Mouse (Mus musculus) midbrain, embryonic 15.5 days (tissue): ENCODE data around the gene Nfya. TPM values are rescaled to one million over a fixed set of nuclear protein-coding genes. Genes with fewer than 3 reads are reported as not detected.

Experiments
- ATAC-seq: fragments of 200-750 bp; cut with Nextera tagmentation; replicated peaks from 2 replicates; pipeline ENCODE4 v1.8.0; 2017; ENCODE audit warnings: moderate TSS enrichment
- H3K27ac ChIP-seq: fragments of 300-500 bp; sonication (generic); 2 replicates; pipeline ENCODE4 v1.5.1; 2015; ENCODE audit warnings: mild to moderate bottlenecking, inconsistent platforms
- H3K27me3 ChIP-seq: fragments of 300-500 bp; sonication (generic); replicated peaks from 2 replicates; pipeline ENCODE4 v1.6.1; 2015; ENCODE audit warnings: inconsistent platforms
- H3K36me3 ChIP-seq: fragments of 300-500 bp; sonication (generic); replicated peaks from 2 replicates; pipeline ENCODE4 v1.6.1; 2015; ENCODE audit warnings: inconsistent platforms
- H3K4me1 ChIP-seq: fragments of 300-500 bp; sonication (generic); 2 replicates; pipeline ENCODE4 v1.6.1; 2015; ENCODE audit warnings: inconsistent platforms
- H3K4me2 ChIP-seq: fragments of 300-500 bp; sonication (generic); 2 replicates; pipeline ENCODE4 v1.6.1; 2015; ENCODE audit warnings: inconsistent platforms, mild to moderate bottlenecking, moderate library complexity
- H3K4me3 ChIP-seq: fragments of 300-500 bp; sonication (generic); 2 replicates; pipeline ENCODE4 v1.5.1; 2015; ENCODE audit warnings: mild to moderate bottlenecking, inconsistent platforms
- H3K9ac ChIP-seq: fragments of 300-500 bp; sonication (generic); 2 replicates; pipeline ENCODE4 v1.6.1; 2015; ENCODE audit warnings: mild to moderate bottlenecking, inconsistent platforms
- H3K9me3 ChIP-seq: fragments of 300-500 bp; sonication (generic); 2 replicates; pipeline ENCODE4 v1.6.1; 2016; ENCODE audit warnings: inconsistent platforms
- WGBS: fragments of 180-500 bp; shearing (Covaris S2); methylation state at CpG from one replicate; pipeline ENCODE4 v1.1.7; 2015; ENCODE audit warnings: mixed read lengths; 5-methylcytosine and 5-hydroxymethylcytosine counted together
- polyA plus RNA-seq: library from polyadenylated mRNA; unstranded; fragments of >200 nt; fragmentation: Nextera tagmentation; extraction: Ambion mirVana; gene quantifications from 2 replicates; pipeline ENCODE4 v1.2.1, GENCODE M21; 2015

The Nfya gene
- polyA plus RNA-seq, 1 experiment from 2014 or later = 12.3 TPM

GRCm38 (mm10) chr17:48408526-48409291 lies 997 bp downstream of the Nfya start:
- peak overlapping the region; percentile 97 for H3K9ac ChIP-seq
- WGBS = under 1% methylated on average over 47 of the region's 47 CpGs
- ATAC-seq = peak; percentile 48
- no peaks in the 10 kb centered on the region for H3K9me3 ChIP-seq
- peak overlapping the region; percentile 99 for H3K27ac ChIP-seq
- H3K36me3 ChIP-seq = no peaks in the 10 kb centered on the region
- H3K27me3 ChIP-seq = no peaks in the 10 kb centered on the region
- H3K4me2 ChIP-seq = peak overlapping the region; percentile 65
- H3K4me3 ChIP-seq = peak overlapping the region; percentile 84
- peaks cover 34% of the 10 kb centered on the region for H3K4me1 ChIP-seq

- H3K4me1 ChIP-seq = peaks cover 34% of the 10 kb centered on the region
- H3K9me3 ChIP-seq = no peaks in the 10 kb centered on the region
- ATAC-seq = no peak
- peak overlapping the region; percentile 99 for H3K27ac ChIP-seq
- peak overlapping the region; percentile 65 for H3K4me2 ChIP-seq
- H3K9ac ChIP-seq = peak overlapping the region; percentile 97
- no peaks in the 10 kb centered on the region for H3K27me3 ChIP-seq
- 8% methylated on average over 8 of the region's 8 CpGs for WGBS
- H3K36me3 ChIP-seq = no peaks in the 10 kb centered on the region
- peak overlapping the region; percentile 84 for H3K4me3 ChIP-seq
Observed at GRCm38 (mm10) chr17:48407910-48408525, 1.7 kb downstream of the Nfya start.

GRCm38 (mm10) chr17:48407154-48407553 lies 2.6 kb downstream of the Nfya start:
- Histone ChIP-seq H3K9me3 (no peaks in the 10 kb centered on the region), H3K4me1 (peaks cover 32% of the 10 kb centered on the region), H3K27ac (no peak overlapping the region), H3K4me2 (0 out of 2 replicates have a peak overlapping the region, but pooled peaks have one; percentile 65), H3K4me3 (no peak overlapping the region), H3K9ac (no peak overlapping the region), H3K36me3 (no peaks in the 10 kb centered on the region), H3K27me3 (no peaks in the 10 kb centered on the region)
- WGBS = 88% methylated on average over 4 of the region's 4 CpGs
- ATAC-seq = no peak

- 92% methylated on average over 1 of the region's 1 CpGs for WGBS
Observed at GRCm38 (mm10) chr17:48404706-48405105, 5.0 kb downstream of the Nfya start.

GRCm38 (mm10) chr17:48403848-48404247 lies 5.9 kb downstream of the Nfya start:
- Histone ChIP-seq H3K4me3 (no peak overlapping the region), H3K9me3 (no peaks in the 10 kb centered on the region), H3K36me3 (peaks cover 4% of the 10 kb centered on the region; the same call in 1 of the 2 replicates), H3K4me1 (peaks cover 15% of the 10 kb centered on the region), H3K4me2 (no peak overlapping the region), H3K27me3 (no peaks in the 10 kb centered on the region), H3K27ac (no peak overlapping the region), H3K9ac (no peak overlapping the region)
- WGBS = 94% methylated on average over 2 of the region's 2 CpGs
- no peak for ATAC-seq

More at GRCm38 (mm10) chr17:48404706-48405105, 5.0 kb downstream of the Nfya start:
- no peak overlapping the region for H3K4me3 ChIP-seq
- H3K36me3 ChIP-seq = no peaks in the 10 kb centered on the region
- ATAC-seq = no peak
- H3K9ac ChIP-seq = no peak overlapping the region
- H3K27me3 ChIP-seq = no peaks in the 10 kb centered on the region
- no peak overlapping the region for H3K27ac ChIP-seq
- H3K9me3 ChIP-seq = no peaks in the 10 kb centered on the region
- H3K4me1 ChIP-seq = peaks cover 15% of the 10 kb centered on the region
- no peak overlapping the region for H3K4me2 ChIP-seq

- Histone ChIP-seq H3K36me3 (peaks cover 7% of the 10 kb centered on the region; the same call in 1 of the 2 replicates), H3K27ac (no peak overlapping the region), H3K4me2 (no peak overlapping the region), H3K9me3 (no peaks in the 10 kb centered on the region), H3K4me3 (no peak overlapping the region), H3K9ac (no peak overlapping the region), H3K4me1 (peaks cover 9% of the 10 kb centered on the region), H3K27me3 (no peaks in the 10 kb centered on the region)
- no peak for ATAC-seq
- 95% methylated on average over 3 of the region's 3 CpGs for WGBS
Observed at GRCm38 (mm10) chr17:48402751-48403150, 7.0 kb downstream of the Nfya start.

GRCm38 (mm10) chr17:48401710-48402109 lies 8.0 kb downstream of the Nfya start:
- WGBS = 82% methylated on average over 4 of the region's 4 CpGs
- no peak for ATAC-seq

GRCm38 (mm10) chr17:48392616-48393015 lies 17.1 kb downstream of the Nfya start:
- H3K4me3 ChIP-seq = no peak overlapping the region
- H3K4me2 ChIP-seq = no peak overlapping the region
- H3K9me3 ChIP-seq = no peaks in the 10 kb centered on the region
- WGBS = 93% methylated on average over 3 of the region's 3 CpGs
- no peaks in the 10 kb centered on the region for H3K4me1 ChIP-seq
- no peak overlapping the region for H3K9ac ChIP-seq
- H3K27me3 ChIP-seq = no peaks in the 10 kb centered on the region
- H3K36me3 ChIP-seq = peaks cover 72% of the 10 kb centered on the region
- H3K27ac ChIP-seq = no peak overlapping the region
- no peak for ATAC-seq

More at GRCm38 (mm10) chr17:48401710-48402109, 8.0 kb downstream of the Nfya start:
- Histone ChIP-seq H3K27me3 (no peaks in the 10 kb centered on the region), H3K9me3 (no peaks in the 10 kb centered on the region), H3K9ac (no peak overlapping the region), H3K36me3 (peaks cover 9% of the 10 kb centered on the region; the same call in 1 of the 2 replicates), H3K4me3 (no peak overlapping the region), H3K4me2 (no peak overlapping the region), H3K27ac (no peak overlapping the region), H3K4me1 (no peaks in the 10 kb centered on the region)

- H3K36me3 ChIP-seq = peaks cover 68% of the 10 kb centered on the region
- no peak for ATAC-seq
- H3K4me3 ChIP-seq = no peak overlapping the region
Observed at GRCm38 (mm10) chr17:48391446-48391845, 18.3 kb downstream of the Nfya start.

GRCm38 (mm10) chr17:48389442-48389841 lies 20.3 kb downstream of the Nfya start:
- no peak overlapping the region for H3K4me3 ChIP-seq
- peaks cover 59% of the 10 kb centered on the region for H3K36me3 ChIP-seq
- WGBS = 96% methylated on average over 5 of the region's 5 CpGs
- H3K4me2 ChIP-seq = no peak overlapping the region
- no peak overlapping the region for H3K9ac ChIP-seq
- H3K4me1 ChIP-seq = no peaks in the 10 kb centered on the region
- ATAC-seq = no peak
- no peak overlapping the region for H3K27ac ChIP-seq
- H3K27me3 ChIP-seq = no peaks in the 10 kb centered on the region
- no peaks in the 10 kb centered on the region for H3K9me3 ChIP-seq

More at GRCm38 (mm10) chr17:48391446-48391845, 18.3 kb downstream of the Nfya start:
- H3K9ac ChIP-seq = no peak overlapping the region
- H3K27ac ChIP-seq = no peak overlapping the region
- H3K9me3 ChIP-seq = no peaks in the 10 kb centered on the region
- 94% methylated on average over 5 of the region's 5 CpGs for WGBS
- no peaks in the 10 kb centered on the region for H3K27me3 ChIP-seq
- no peak overlapping the region for H3K4me2 ChIP-seq
- no peaks in the 10 kb centered on the region for H3K4me1 ChIP-seq

- H3K27ac ChIP-seq = no peak overlapping the region
- no peaks in the 10 kb centered on the region for H3K4me1 ChIP-seq
- no peaks in the 10 kb centered on the region for H3K9me3 ChIP-seq
- no peak for ATAC-seq
- H3K27me3 ChIP-seq = no peaks in the 10 kb centered on the region
- WGBS = 90% methylated on average over 2 of the region's 2 CpGs
- no peak overlapping the region for H3K4me3 ChIP-seq
- no peak overlapping the region for H3K9ac ChIP-seq
- H3K36me3 ChIP-seq = peaks cover 52% of the 10 kb centered on the region
- no peak overlapping the region for H3K4me2 ChIP-seq
Observed at GRCm38 (mm10) chr17:48388666-48389065, 21.0 kb downstream of the Nfya start.

GRCm38 (mm10) chr17:48385786-48386461 lies 23.8 kb downstream of the Nfya start:
- H3K9me3 ChIP-seq = no peaks in the 10 kb centered on the region
- 79% methylated on average over 2 of the region's 2 CpGs for WGBS

More at GRCm38 (mm10) chr17:48385786-48386461, 23.8 kb downstream of the Nfya start:
- H3K4me3 ChIP-seq = no peak overlapping the region
- peaks cover 26% of the 10 kb centered on the region for H3K36me3 ChIP-seq
- H3K4me2 ChIP-seq = no peak overlapping the region
- no peak overlapping the region for H3K27ac ChIP-seq
- no peaks in the 10 kb centered on the region for H3K4me1 ChIP-seq
- no peaks in the 10 kb centered on the region for H3K27me3 ChIP-seq
- no peak overlapping the region for H3K9ac ChIP-seq
- ATAC-seq = no peak
